Mouse (Mus musculus) splenic B cell, adult 2 months (primary cell): ENCODE measurements around the gene Nabp1.

Experiments used
- DNase-seq: peaks from one replicate; pipeline ENCODE4 v3.0.0-alpha.2; 2011; ENCODE audit warnings: low read depth, low spot score
- H3K27me3 ChIP-seq: 2 replicates; pipeline ENCODE4 v1.6.1; 2012; ENCODE audit warnings: mild to moderate bottlenecking, low read length, moderate library complexity, mixed read lengths; ENCODE audit not compliant: control insufficient read depth, poor library complexity, insufficient read depth, severe bottlenecking
- H3K36me3 ChIP-seq: 2 replicates; pipeline ENCODE4 v1.6.1; 2012; ENCODE audit warnings: mild to moderate bottlenecking, low read length, moderate library complexity, mixed read lengths; ENCODE audit not compliant: control insufficient read depth, poor library complexity, insufficient read depth, severe bottlenecking

The Nabp1 gene

DNA sequence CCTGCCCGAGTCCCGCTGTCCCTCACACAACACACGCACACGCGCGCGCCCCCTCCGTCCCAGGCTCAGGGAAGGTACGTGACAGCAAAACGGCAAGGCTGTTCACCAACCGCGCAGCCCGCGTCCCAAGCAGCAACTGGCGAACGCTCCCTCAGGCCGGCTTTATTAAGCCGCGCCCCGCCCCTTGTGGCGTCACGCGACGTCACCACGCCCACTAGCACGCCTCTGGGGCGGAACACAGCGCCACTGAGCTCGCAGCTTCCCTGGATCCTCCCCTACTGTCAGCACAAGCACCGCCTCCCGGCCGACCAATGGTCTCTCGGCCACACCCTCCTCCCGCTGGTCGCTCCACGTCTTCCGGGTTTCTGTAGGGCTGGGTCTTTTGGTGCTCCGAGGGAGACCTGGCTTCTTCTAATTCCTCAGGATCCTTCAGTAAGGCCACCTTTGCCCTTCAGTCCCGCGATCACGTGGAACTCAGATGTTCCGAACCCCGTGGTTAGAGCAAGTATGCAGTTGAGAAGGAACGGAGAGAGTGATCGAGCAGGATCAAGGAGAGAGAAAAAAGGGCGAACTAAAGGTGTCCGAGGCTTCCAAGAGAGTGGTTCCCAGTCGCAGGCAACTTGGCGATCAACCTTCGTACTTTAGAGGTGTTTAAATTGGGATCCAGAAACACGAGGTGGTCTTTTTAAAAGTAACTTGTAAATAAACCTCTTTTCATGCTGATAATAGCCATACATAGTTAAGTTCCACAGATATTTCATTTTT is at the start of gene Nabp1:
Nabp1 (minus strand) TSS at position 164 of the 765 bp plus-strand sequence.
- Histone ChIP-seq H3K27me3 (no peaks in the 10 kb centered on the region), H3K36me3 (0 out of 2 replicates have a peak, but pooled peaks cover 2% of the 10 kb centered on the region)
- DNase-seq: peak; percentile 99

DNA sequence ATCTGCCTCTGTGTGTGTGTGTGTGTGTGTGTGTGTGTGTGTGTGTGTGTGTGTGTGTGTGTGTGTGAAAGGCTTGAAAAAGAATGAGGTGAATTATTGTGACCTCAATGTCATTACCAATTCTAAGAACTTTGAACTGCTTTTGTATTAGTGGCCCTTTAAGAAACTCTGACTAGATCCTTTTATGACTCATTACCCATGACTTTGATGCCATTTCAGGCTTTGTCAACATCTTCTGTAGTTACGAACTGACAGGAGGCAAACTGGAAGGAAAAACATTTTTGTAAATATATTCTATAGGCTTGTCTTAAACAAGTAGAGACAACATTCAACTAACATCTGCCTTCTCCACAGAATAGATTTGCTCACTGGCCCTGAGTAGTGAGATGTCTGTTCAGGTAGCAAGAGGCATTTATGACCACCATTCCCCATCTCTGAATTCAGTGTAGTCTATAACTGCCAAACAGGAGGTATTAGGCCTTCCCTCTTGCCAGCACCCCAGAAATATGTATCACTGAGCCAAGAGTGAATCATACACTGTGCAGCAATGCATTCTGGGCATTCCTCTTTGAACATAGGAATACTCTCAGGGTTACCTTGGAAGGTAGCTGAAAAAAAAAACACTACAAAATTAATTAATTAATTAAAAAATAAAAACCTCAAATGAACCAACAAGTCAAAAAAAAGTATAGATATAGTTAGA is 47.5 kb upstream of the Nabp1 start:
- Histone ChIP-seq H3K36me3 (no peaks in the 10 kb centered on the region), H3K27me3 (no peaks in the 10 kb centered on the region)
- DNase-seq: no peak

DNA sequence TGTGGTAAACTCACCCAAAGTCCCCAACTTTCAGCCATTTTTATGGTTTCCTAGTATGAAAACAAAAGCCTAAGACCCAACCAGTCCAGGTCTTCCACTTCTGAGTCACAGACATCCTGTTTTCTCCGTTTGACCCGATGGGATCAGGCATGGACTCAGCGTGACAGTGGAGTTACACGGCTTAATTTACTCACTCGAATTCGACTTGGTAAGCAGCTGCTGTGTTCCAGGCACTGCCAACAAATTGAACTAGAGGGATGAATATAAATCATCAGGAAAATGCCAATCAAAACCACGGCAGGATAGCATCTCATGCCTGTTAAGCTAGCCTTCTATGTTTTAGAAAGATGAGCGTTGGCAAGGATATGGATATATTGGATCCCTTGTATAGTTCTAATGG is 43.4 kb upstream of the Nabp1 start:
- H3K36me3 ChIP-seq: no peaks in the 10 kb centered on the region
- no peak for DNase-seq
- H3K27me3 ChIP-seq: no peaks in the 10 kb centered on the region

GRCm38 (mm10) chr1:51520246-51520780 is 42.1 kb upstream of the Nabp1 start:
- no peaks in the 10 kb centered on the region for H3K36me3 ChIP-seq
- no peak for DNase-seq

DNA sequence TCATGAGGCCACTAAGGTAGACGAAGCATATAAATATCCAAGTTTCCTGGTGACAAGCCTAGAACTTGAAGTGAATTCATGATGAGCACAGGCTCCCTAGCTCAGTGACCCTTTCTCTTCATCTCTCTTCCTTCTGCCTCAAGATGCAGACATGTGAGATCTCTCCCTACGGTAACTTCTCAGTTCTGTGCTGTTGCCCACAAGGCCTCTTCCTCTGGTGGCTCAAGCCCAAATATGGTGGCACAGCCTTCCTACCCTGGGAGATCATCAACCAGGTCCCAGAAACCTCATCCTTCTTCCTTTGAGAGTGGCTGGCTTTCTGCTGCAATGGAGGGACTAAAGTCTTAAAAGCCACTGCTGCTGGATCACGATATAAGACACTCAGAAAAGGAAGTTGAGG is 40.9 kb upstream of the Nabp1 start:
- no peaks in the 10 kb centered on the region for H3K36me3 ChIP-seq
- no peak for DNase-seq
- H3K27me3 ChIP-seq: no peaks in the 10 kb centered on the region

More at GRCm38 (mm10) chr1:51520246-51520780, 42.1 kb upstream of the Nabp1 start:
- H3K27me3 ChIP-seq: no peaks in the 10 kb centered on the region

- Histone ChIP-seq H3K36me3 (no peaks in the 10 kb centered on the region), H3K27me3 (no peaks in the 10 kb centered on the region)
- DNase-seq: no peak
These were observed 37.4 kb upstream of the Nabp1 start for GRCm38 (mm10) chr1:51515625-51516024.

GRCm38 (mm10) chr1:51515041-51515440 is 36.8 kb upstream of the Nabp1 start:
- DNase-seq: no peak
- Histone ChIP-seq H3K36me3 (no peaks in the 10 kb centered on the region), H3K27me3 (no peaks in the 10 kb centered on the region)

GRCm38 (mm10) chr1:51514379-51514778 is 36.2 kb upstream of the Nabp1 start:
- no peaks in the 10 kb centered on the region for H3K27me3 ChIP-seq
- H3K36me3 ChIP-seq: no peaks in the 10 kb centered on the region
- no peak for DNase-seq

GRCm38 (mm10) chr1:51513059-51513713 is 35.0 kb upstream of the Nabp1 start:
- peak; percentile 19 for DNase-seq
- H3K27me3 ChIP-seq: no peaks in the 10 kb centered on the region
- H3K36me3 ChIP-seq: no peaks in the 10 kb centered on the region

- no peaks in the 10 kb centered on the region for H3K36me3 ChIP-seq
- DNase-seq: no peak
- H3K27me3 ChIP-seq: no peaks in the 10 kb centered on the region
These were observed 34.1 kb upstream of the Nabp1 start for GRCm38 (mm10) chr1:51512326-51512725.

GRCm38 (mm10) chr1:51509776-51510175 is 31.6 kb upstream of the Nabp1 start:
- DNase-seq: no peak
- H3K27me3 ChIP-seq: no peaks in the 10 kb centered on the region
- no peaks in the 10 kb centered on the region for H3K36me3 ChIP-seq

DNA sequence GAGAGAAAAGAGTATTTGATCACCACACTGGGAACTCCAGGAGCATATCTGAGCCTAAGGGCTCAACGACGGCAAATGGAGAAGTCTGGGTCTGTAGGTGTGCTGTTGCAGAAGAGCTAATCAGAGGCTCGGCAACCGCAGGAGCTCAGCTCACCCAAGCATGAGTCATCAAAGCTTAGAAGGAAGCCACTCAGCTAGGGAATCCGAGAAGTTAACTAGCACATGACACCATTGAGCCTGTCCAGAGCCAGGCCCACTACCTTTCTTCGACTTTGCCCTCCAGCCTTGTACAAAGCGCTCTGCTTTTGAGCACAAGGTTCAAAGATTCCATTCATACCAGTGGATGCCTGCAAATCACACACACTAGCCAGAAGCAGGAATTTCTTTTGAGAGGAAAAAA is 30.9 kb upstream of the Nabp1 start:
- H3K27me3 ChIP-seq: no peaks in the 10 kb centered on the region
- peak; percentile 66 for DNase-seq

GRCm38 (mm10) chr1:51508543-51508942 is 30.3 kb upstream of the Nabp1 start:
- Histone ChIP-seq H3K36me3 (no peaks in the 10 kb centered on the region), H3K27me3 (no peaks in the 10 kb centered on the region)
- no peak for DNase-seq

More for the DNA sequence above, 30.9 kb upstream of the Nabp1 start:
- H3K36me3 ChIP-seq: no peaks in the 10 kb centered on the region

GRCm38 (mm10) chr1:51507436-51507835 is 29.2 kb upstream of the Nabp1 start:
- Histone ChIP-seq H3K27me3 (no peaks in the 10 kb centered on the region), H3K36me3 (no peaks in the 10 kb centered on the region)
- DNase-seq: no peak

GRCm38 (mm10) chr1:51506236-51506635 is 28.0 kb upstream of the Nabp1 start:
- no peak for DNase-seq
- Histone ChIP-seq H3K36me3 (no peaks in the 10 kb centered on the region), H3K27me3 (no peaks in the 10 kb centered on the region)
